Mouse (Mus musculus): Measurements from ENCODE around the gene Ranbp17. TPM values are rescaled to one million over a fixed set of nuclear protein-coding genes. Genes with fewer than 3 reads are reported as not detected.

Gene Ranbp17
- polyA plus RNA-seq, 1 experiment from 2014 or later: 7.5 TPM

DNA sequence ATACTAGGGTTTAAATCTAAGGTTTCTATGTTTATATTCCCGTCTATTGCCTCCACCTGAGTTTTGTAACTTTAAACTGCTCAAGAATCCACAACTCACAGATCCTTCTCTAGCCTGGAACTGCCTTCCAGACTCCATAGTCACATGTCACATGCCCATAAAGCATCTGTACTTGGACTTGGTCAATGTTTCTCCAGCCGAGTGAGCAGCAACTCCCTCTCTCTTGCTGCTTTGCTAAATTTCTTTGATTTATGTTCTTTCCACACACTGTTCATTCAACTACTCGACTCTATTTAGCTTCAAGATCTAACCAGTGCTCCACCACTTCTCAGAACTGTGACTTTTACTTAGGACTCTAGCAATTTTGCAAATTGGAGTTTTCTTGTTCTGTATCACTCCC is 238.7 kb downstream of the Ranbp17 start:
- ATAC-seq (replicated peaks; ENCODE audit: insufficient number of reproducible peaks, low FRiP score, low TSS enrichment): no peak
- no peak overlapping the region for H3K4me3 ChIP-seq (ENCODE audit: low read depth, low read length)

DNA sequence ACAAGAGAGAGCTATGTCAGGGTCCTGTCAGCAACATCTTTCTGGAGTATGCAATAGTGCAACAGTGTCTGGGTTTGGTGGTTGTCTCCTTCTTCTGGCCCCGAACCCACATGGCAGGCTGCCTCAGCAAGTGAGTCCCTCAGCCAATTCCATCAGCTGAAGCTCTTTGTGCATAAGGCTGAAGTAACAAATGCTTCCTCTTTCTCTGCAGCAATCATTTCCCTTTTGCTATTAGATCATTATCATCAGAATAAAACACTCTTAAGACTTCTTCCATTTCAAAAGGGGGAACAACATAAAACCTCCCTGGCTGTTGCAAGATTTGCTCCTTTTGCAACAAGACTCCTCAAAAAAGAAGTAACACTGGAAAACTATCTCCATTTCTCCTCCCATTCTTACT is 239.3 kb downstream of the Ranbp17 start:
- no peak overlapping the region for H3K27ac ChIP-seq (ENCODE audit: low read depth, low read length)
- no peak overlapping the region for H3K4me2 ChIP-seq
- H3K36me3 ChIP-seq (ENCODE audit: control insufficient read depth, insufficient read depth, low read length): no peaks in the 10 kb centered on the region
- no peak overlapping the region for H3K9ac ChIP-seq (ENCODE audit: low read depth, low read length)
- H3K4me3 ChIP-seq (ENCODE audit: low read depth, low read length): no peak overlapping the region
- H3K27me3 ChIP-seq (ENCODE audit: control insufficient read depth, insufficient read depth, low read length): no peaks in the 10 kb centered on the region
- no peak for ATAC-seq (replicated peaks; ENCODE audit: insufficient number of reproducible peaks, low FRiP score, low TSS enrichment)
- H3K9me3 ChIP-seq (replicated peaks; ENCODE audit: control insufficient read depth, low read length): no peaks in the 10 kb centered on the region
- H3K4me1 ChIP-seq (ENCODE audit: control insufficient read depth, insufficient read depth, low read length): no peaks in the 10 kb centered on the region
- 65% methylated on average over 1 of the region's 1 CpGs for WGBS (ENCODE audit: insufficient replicate concordance)

More for the DNA sequence above, 238.7 kb downstream of the Ranbp17 start:
- H3K4me1 ChIP-seq (ENCODE audit: control insufficient read depth, insufficient read depth, low read length): no peaks in the 10 kb centered on the region
- H3K9ac ChIP-seq (ENCODE audit: low read depth, low read length): no peak overlapping the region
- 66% methylated on average over 3 of the region's 3 CpGs for WGBS (ENCODE audit: insufficient replicate concordance)
- H3K27ac ChIP-seq (ENCODE audit: low read depth, low read length): no peak overlapping the region
- no peak overlapping the region for H3K4me2 ChIP-seq
- H3K27me3 ChIP-seq (ENCODE audit: control insufficient read depth, insufficient read depth, low read length): no peaks in the 10 kb centered on the region
- no peaks in the 10 kb centered on the region for H3K36me3 ChIP-seq (ENCODE audit: control insufficient read depth, insufficient read depth, low read length)
- H3K9me3 ChIP-seq (replicated peaks; ENCODE audit: control insufficient read depth, low read length): no peaks in the 10 kb centered on the region

DNA sequence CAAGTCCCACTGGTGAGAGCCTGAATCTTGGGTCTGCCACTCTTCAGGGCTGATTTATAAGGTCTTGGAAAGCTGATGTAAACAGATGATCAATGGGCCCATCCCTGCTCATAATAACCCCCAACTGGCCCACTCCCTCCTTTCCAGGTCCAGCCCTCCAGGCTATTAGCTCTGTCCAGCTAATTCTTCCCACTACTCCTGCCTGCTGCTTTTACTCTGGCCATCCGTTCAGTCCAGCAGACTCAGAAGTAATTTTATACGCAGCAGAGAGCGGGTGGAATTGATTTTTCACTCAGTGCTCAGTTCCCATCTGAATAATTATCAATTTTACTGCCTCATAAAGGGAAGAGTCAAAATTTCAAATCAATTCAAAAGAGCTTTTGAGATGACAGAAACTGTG is 273.3 kb downstream of the Ranbp17 start:
- Histone ChIP-seq H3K9ac (ENCODE audit: low read depth, low read length) (no peak overlapping the region), H3K4me3 (ENCODE audit: low read depth, low read length) (no peak overlapping the region), H3K27me3 (ENCODE audit: control insufficient read depth, insufficient read depth, low read length) (no peaks in the 10 kb centered on the region), H3K9me3 (replicated peaks; ENCODE audit: control insufficient read depth, low read length) (no peaks in the 10 kb centered on the region), H3K4me2 (no peak overlapping the region), H3K4me1 (ENCODE audit: control insufficient read depth, insufficient read depth, low read length) (no peaks in the 10 kb centered on the region), H3K36me3 (ENCODE audit: control insufficient read depth, insufficient read depth, low read length) (no peaks in the 10 kb centered on the region), H3K27ac (ENCODE audit: low read depth, low read length) (no peak overlapping the region)
- ATAC-seq (replicated peaks; ENCODE audit: insufficient number of reproducible peaks, low FRiP score, low TSS enrichment): no peak
- WGBS (ENCODE audit: insufficient replicate concordance): 85% methylated on average over 3 of the region's 3 CpGs

DNA sequence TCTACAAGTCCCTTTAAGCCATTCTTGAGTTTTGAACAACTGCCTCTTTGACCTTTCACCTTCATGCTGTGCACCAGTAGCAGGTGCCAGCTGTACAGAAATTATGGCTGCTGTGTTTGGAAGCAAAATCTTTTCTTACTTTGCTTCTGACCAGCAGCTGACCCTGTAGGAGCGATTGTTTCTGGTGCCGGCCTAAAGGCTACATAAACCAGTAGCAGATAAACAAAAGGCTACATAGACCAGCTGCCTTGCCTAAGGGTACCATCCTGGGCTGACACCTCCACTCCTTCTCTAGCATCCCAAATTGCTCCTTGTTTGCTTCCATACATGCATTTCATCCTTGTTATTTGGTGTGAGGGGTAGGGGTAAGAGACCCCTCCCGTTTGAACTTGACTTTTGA is 279.4 kb downstream of the Ranbp17 start:
- Histone ChIP-seq H3K9ac (ENCODE audit: low read depth, low read length) (no peak overlapping the region), H3K27me3 (ENCODE audit: control insufficient read depth, insufficient read depth, low read length) (no peaks in the 10 kb centered on the region), H3K4me2 (no peak overlapping the region), H3K27ac (ENCODE audit: low read depth, low read length) (no peak overlapping the region), H3K4me3 (ENCODE audit: low read depth, low read length) (no peak overlapping the region), H3K4me1 (ENCODE audit: control insufficient read depth, insufficient read depth, low read length) (no peaks in the 10 kb centered on the region), H3K9me3 (replicated peaks; ENCODE audit: control insufficient read depth, low read length) (no peaks in the 10 kb centered on the region), H3K36me3 (ENCODE audit: control insufficient read depth, insufficient read depth, low read length) (no peaks in the 10 kb centered on the region)
- no peak for ATAC-seq (replicated peaks; ENCODE audit: insufficient number of reproducible peaks, low FRiP score, low TSS enrichment)
- WGBS (ENCODE audit: insufficient replicate concordance): 65% methylated on average over 3 of the region's 3 CpGs

DNA sequence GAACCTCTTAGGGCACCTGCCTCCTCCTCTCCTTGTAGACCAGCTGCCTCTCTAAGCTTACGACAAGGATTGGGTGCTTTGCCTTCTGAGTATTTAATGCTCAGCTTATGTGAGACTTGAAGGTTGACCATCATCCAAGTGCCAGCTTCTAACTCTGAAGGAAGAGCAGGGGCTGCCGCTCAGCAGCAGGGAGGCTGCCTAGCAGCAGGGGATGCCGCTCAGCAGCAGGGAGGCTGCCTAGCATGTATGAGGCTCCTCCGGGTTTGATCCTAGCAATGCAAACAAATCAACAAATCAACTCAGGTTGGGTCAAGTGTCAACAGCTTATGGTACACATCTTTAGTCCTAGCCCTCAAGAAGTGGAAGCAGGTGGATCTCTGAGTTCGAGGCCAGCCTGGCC is 281.5 kb downstream of the Ranbp17 start:
- 60% methylated on average over 5 of the region's 5 CpGs for WGBS (ENCODE audit: insufficient replicate concordance)
- Histone ChIP-seq H3K36me3 (ENCODE audit: control insufficient read depth, insufficient read depth, low read length) (no peaks in the 10 kb centered on the region), H3K9ac (ENCODE audit: low read depth, low read length) (no peak overlapping the region), H3K4me2 (no peak overlapping the region), H3K27ac (ENCODE audit: low read depth, low read length) (no peak overlapping the region), H3K27me3 (ENCODE audit: control insufficient read depth, insufficient read depth, low read length) (no peaks in the 10 kb centered on the region), H3K4me1 (ENCODE audit: control insufficient read depth, insufficient read depth, low read length) (no peaks in the 10 kb centered on the region), H3K9me3 (replicated peaks; ENCODE audit: control insufficient read depth, low read length) (no peaks in the 10 kb centered on the region), H3K4me3 (ENCODE audit: low read depth, low read length) (no peak overlapping the region)
- no peak for ATAC-seq (replicated peaks; ENCODE audit: insufficient number of reproducible peaks, low FRiP score, low TSS enrichment)

DNA sequence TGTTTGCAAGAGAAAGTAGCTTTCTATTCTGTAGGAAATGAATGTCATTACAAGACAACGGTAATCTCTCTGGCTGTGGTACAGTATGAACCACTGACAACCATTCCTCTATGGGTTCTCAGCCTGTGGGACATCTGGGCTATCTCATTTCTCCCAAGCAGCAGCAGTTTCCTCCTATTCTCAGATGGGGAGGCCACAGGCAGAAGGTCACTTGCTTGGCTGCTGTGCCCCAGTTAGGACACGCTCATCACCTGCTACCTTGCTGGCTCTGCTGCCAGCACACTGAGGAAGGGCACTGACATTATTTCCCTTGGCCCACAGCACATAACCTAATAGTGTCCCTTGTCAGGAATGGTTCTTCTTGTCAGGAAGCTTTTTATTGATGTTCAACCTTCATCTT is 285.4 kb downstream of the Ranbp17 start:
- ATAC-seq (replicated peaks; ENCODE audit: insufficient number of reproducible peaks, low FRiP score, low TSS enrichment): no peak
- H3K36me3 ChIP-seq (ENCODE audit: control insufficient read depth, insufficient read depth, low read length): no peaks in the 10 kb centered on the region
- H3K27ac ChIP-seq (ENCODE audit: low read depth, low read length): no peak overlapping the region
- H3K9ac ChIP-seq (ENCODE audit: low read depth, low read length): no peak overlapping the region
- no peak overlapping the region for H3K4me3 ChIP-seq (ENCODE audit: low read depth, low read length)
- H3K9me3 ChIP-seq (replicated peaks; ENCODE audit: control insufficient read depth, low read length): no peaks in the 10 kb centered on the region
- H3K27me3 ChIP-seq (ENCODE audit: control insufficient read depth, insufficient read depth, low read length): no peaks in the 10 kb centered on the region
- H3K4me1 ChIP-seq (ENCODE audit: control insufficient read depth, insufficient read depth, low read length): no peaks in the 10 kb centered on the region
- H3K4me2 ChIP-seq: no peak overlapping the region
- 86% methylated on average over 2 of the region's 2 CpGs for WGBS (ENCODE audit: insufficient replicate concordance)

DNA sequence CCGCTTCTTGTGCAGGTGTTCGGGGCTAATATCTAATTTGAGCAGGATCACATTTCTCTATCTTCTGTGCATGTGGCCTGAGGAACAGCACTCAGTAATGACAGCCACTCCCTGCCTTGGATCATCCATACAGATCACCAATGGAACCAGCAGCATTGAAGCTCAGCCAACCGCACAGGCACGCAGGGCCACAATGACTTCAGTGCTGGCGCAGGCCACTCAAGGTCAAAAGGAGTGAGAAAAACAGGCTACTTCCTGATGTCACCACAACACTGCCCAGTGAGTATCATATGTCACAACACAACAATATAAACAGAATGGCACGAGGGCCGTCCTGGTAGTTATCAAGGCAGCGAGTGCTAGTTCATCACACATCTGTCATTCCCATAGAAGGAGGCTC is 287.0 kb downstream of the Ranbp17 start:
- Histone ChIP-seq H3K4me3 (ENCODE audit: low read depth, low read length) (no peak overlapping the region), H3K4me2 (no peak overlapping the region), H3K9me3 (replicated peaks; ENCODE audit: control insufficient read depth, low read length) (no peaks in the 10 kb centered on the region), H3K36me3 (ENCODE audit: control insufficient read depth, insufficient read depth, low read length) (no peaks in the 10 kb centered on the region), H3K4me1 (ENCODE audit: control insufficient read depth, insufficient read depth, low read length) (no peaks in the 10 kb centered on the region), H3K27me3 (ENCODE audit: control insufficient read depth, insufficient read depth, low read length) (no peaks in the 10 kb centered on the region), H3K27ac (ENCODE audit: low read depth, low read length) (no peak overlapping the region), H3K9ac (ENCODE audit: low read depth, low read length) (no peak overlapping the region)
- ATAC-seq (replicated peaks; ENCODE audit: insufficient number of reproducible peaks, low FRiP score, low TSS enrichment): no peak
- WGBS (ENCODE audit: insufficient replicate concordance): 77% methylated on average over 8 of the region's 8 CpGs

DNA sequence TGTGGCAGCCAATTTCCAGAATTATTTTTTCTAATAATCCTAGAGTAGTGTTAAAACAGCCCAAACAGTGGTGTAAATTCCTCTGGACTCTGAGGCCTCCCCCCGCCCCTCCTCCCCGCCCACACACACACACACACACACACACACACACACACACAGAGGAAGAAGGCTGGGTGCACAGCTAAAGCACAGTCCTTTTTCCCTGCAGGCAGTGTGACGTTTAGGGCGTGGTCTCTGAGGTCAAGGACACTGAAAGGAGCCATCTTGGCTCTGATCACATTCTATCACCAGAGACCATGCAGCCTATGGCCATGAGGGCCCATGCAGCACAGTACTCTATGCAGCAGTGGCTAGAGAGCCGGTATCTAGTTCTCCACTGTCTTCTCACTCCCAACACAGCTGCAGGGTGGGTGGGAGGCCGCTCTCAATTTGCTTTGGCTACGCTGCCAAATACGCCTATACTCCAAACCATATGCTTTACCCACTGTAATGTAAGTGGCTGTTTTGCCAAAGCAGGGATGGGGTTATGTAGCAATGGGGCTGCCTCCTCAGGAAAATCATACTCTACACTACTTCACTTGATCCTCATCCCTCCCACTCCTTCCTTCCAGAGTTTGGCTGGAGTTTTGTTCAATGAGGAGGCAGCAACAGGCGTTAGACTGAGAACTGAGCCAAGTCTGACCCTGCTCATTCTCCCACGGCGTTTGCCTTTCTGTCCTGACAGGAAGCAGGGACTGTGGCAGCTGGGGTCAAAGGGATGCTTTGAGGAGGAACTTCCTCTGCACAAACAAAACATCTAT is 291.8 kb downstream of the Ranbp17 start:
- H3K27me3 ChIP-seq (ENCODE audit: control insufficient read depth, insufficient read depth, low read length): no peaks in the 10 kb centered on the region
- ATAC-seq (replicated peaks; ENCODE audit: insufficient number of reproducible peaks, low FRiP score, low TSS enrichment): no peak
- no peak overlapping the region for H3K4me3 ChIP-seq (ENCODE audit: low read depth, low read length)
- H3K36me3 ChIP-seq (ENCODE audit: control insufficient read depth, insufficient read depth, low read length): no peaks in the 10 kb centered on the region
- 0 out of 2 replicates have a peak, but pooled peaks cover 3% of the 10 kb centered on the region for H3K4me1 ChIP-seq (ENCODE audit: control insufficient read depth, insufficient read depth, low read length)
- no peak overlapping the region for H3K27ac ChIP-seq (ENCODE audit: low read depth, low read length)
- 62% methylated on average over 11 of the region's 11 CpGs for WGBS (ENCODE audit: insufficient replicate concordance)
- H3K9ac ChIP-seq (ENCODE audit: low read depth, low read length): no peak overlapping the region
- H3K9me3 ChIP-seq (replicated peaks; ENCODE audit: control insufficient read depth, low read length): no peaks in the 10 kb centered on the region
- H3K4me2 ChIP-seq: no peak overlapping the region

DNA sequence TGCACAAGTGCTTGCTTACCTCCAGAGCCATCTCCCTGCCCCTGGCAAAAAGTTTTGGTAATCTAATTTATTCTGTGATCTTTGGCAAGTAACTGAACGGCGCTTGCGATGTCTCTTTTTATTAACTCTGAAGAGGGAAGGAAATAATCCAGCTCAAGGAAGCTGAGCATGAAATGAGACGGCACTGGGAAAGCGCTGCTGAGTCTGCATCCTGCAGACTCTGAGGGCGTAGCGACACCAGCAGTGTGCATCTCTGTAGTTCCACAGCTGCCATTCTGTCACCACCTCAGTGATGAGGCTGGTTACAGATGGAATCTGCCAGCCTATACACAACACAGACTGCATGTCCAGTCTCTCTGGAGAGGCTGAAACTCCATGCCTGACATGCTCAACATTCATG is 292.8 kb downstream of the Ranbp17 start:
- ATAC-seq (replicated peaks; ENCODE audit: insufficient number of reproducible peaks, low FRiP score, low TSS enrichment): no peak
- WGBS (ENCODE audit: insufficient replicate concordance): 73% methylated on average over 7 of the region's 7 CpGs
- H3K9me3 ChIP-seq (replicated peaks; ENCODE audit: control insufficient read depth, low read length): no peaks in the 10 kb centered on the region
- no peak overlapping the region for H3K27ac ChIP-seq (ENCODE audit: low read depth, low read length)
- H3K36me3 ChIP-seq (ENCODE audit: control insufficient read depth, insufficient read depth, low read length): no peaks in the 10 kb centered on the region
- no peak overlapping the region for H3K9ac ChIP-seq (ENCODE audit: low read depth, low read length)
- H3K4me3 ChIP-seq (ENCODE audit: low read depth, low read length): no peak overlapping the region
- H3K4me1 ChIP-seq (ENCODE audit: control insufficient read depth, insufficient read depth, low read length): 0 out of 2 replicates have a peak, but pooled peaks cover 3% of the 10 kb centered on the region
- no peaks in the 10 kb centered on the region for H3K27me3 ChIP-seq (ENCODE audit: control insufficient read depth, insufficient read depth, low read length)
- no peak overlapping the region for H3K4me2 ChIP-seq
